In genomic region chr3:39643194-39643593, GRCm38 (mm10) we compare ENCODE assay signal across 25 mouse cellular contexts.
DNase-seq lines count a peak whose midpoint lies in the region; ATAC-seq and TF ChIP-seq lines count a peak whose summit lies in the region.
"Had no signal": no experiment of that assay in that cellular context is flagged by ENCODE, and none has a peak within 500 bp of the region (broad histone marks: within the 10 kb centered on the region; RNA-seq: fewer than 3 reads in every experiment).

No protein-coding gene starts in this region.

- TF ChIP-seq CTCF in forebrain, postnatal 0 days (IDR thresholded peaks at IDR 0.05; ENCODE audit: low read depth), result no peak

- no peak for DNase-seq in forebrain, postnatal 0 days
- DNase-seq in forebrain, embryonic 14.5 days (ENCODE audit: low spot score), result peak; percentile 73
- no peak for DNase-seq in forebrain, embryonic 10.5 days (ENCODE audit: extremely low spot score, low spot score)
- DNase-seq in telencephalon, adult 2 months (ENCODE audit: low read depth, low spot score), result peak; percentile 1
- no peak for DNase-seq in cerebellum, postnatal 36 days
- no peak for DNase-seq in adrenal gland, postnatal 36 days
- DNase-seq: adrenal gland, adult 8-10 months; adrenal gland, postnatal 14 days; B cell, adult 2 months; cerebellum, adult 11 months; cerebellum, adult 18-20 months; cerebellum, adult 8-10 months; cerebellum, adult 9-11 months; cerebellum, postnatal 25 days; embryo, embryonic 11 days had no signal

- H3K4me2 ChIP-seq in forebrain, embryonic 12.5 days, result no peak overlapping the region
- H3K4me2 ChIP-seq in forebrain, postnatal 0 days (ENCODE audit: low read depth), result no peak overlapping the region
- H3K4me2 ChIP-seq in forebrain, embryonic 14.5 days (ENCODE audit: low read length), result no peak overlapping the region
- no peak overlapping the region for H3K4me2 ChIP-seq in forebrain, embryonic 15.5 days (replicated peaks)
- H3K4me2 ChIP-seq: embryonic facial prominence, embryonic 13.5 days; embryonic facial prominence, embryonic 15.5 days had no signal

- no peaks in the 10 kb centered on the region for H3K27me3 ChIP-seq in forebrain, embryonic 12.5 days
- no peaks in the 10 kb centered on the region for H3K27me3 ChIP-seq in forebrain, postnatal 0 days (ENCODE audit: insufficient read depth, low read length)
- no peaks in the 10 kb centered on the region for H3K27me3 ChIP-seq in forebrain, embryonic 14.5 days (replicated peaks; ENCODE audit: control insufficient read depth, insufficient read depth, low read length)
- no peaks in the 10 kb centered on the region for H3K27me3 ChIP-seq in forebrain, embryonic 10.5 days (ENCODE audit: poor library complexity, severe bottlenecking)
- H3K27me3 ChIP-seq in forebrain, embryonic 15.5 days, result no peaks in the 10 kb centered on the region
- H3K27me3 ChIP-seq: CH12.LX; embryonic facial prominence, embryonic 13.5 days; embryonic facial prominence, embryonic 15.5 days had no signal

- H3K9me3 ChIP-seq in forebrain, embryonic 12.5 days, result no peaks in the 10 kb centered on the region
- H3K9me3 ChIP-seq in forebrain, postnatal 0 days (ENCODE audit: low read length), result no peaks in the 10 kb centered on the region
- H3K9me3 ChIP-seq in forebrain, embryonic 14.5 days (replicated peaks; ENCODE audit: control insufficient read depth, low read length), result no peaks in the 10 kb centered on the region
- H3K9me3 ChIP-seq in forebrain, embryonic 10.5 days, result no peaks in the 10 kb centered on the region
- H3K9me3 ChIP-seq in forebrain, embryonic 15.5 days, result no peaks in the 10 kb centered on the region
- H3K9me3 ChIP-seq: embryonic facial prominence, embryonic 13.5 days; embryonic facial prominence, embryonic 15.5 days had no signal

- no peaks in the 10 kb centered on the region for H3K4me1 ChIP-seq in forebrain, embryonic 12.5 days
- no peaks in the 10 kb centered on the region for H3K4me1 ChIP-seq in forebrain, postnatal 0 days (ENCODE audit: insufficient read depth)
- no peaks in the 10 kb centered on the region for H3K4me1 ChIP-seq in forebrain, embryonic 14.5 days (ENCODE audit: control insufficient read depth, insufficient read depth, low read length)
- no peaks in the 10 kb centered on the region for H3K4me1 ChIP-seq in forebrain, embryonic 10.5 days
- peaks cover 4% of the 10 kb centered on the region for H3K4me1 ChIP-seq in forebrain, embryonic 15.5 days
- H3K4me1 ChIP-seq: embryonic facial prominence, embryonic 15.5 days had no signal

- no peak overlapping the region for H3K27ac ChIP-seq in forebrain, embryonic 12.5 days
- no peak overlapping the region for H3K27ac ChIP-seq in forebrain, postnatal 0 days (ENCODE audit: low read depth, low read length)
- no peak overlapping the region for H3K27ac ChIP-seq in forebrain, embryonic 14.5 days (ENCODE audit: low read depth, low read length)
- no peak overlapping the region for H3K27ac ChIP-seq in forebrain, embryonic 10.5 days
- H3K27ac ChIP-seq in forebrain, embryonic 15.5 days (replicated peaks), result no peak overlapping the region
- H3K27ac ChIP-seq: embryonic facial prominence, embryonic 13.5 days; embryonic facial prominence, embryonic 15.5 days had no signal

- ATAC-seq in forebrain, embryonic 12.5 days (ENCODE audit: low FRiP score), result 0 out of 2 replicates have a peak, but pooled peaks have one; percentile 23
- ATAC-seq in forebrain, postnatal 0 days, result no peak
- peak; percentile 54; the same call in 1 of the 2 replicates for ATAC-seq in forebrain, embryonic 14.5 days
- 0 out of 2 replicates have a peak, but pooled peaks have one; percentile 32 for ATAC-seq in forebrain, embryonic 15.5 days (replicated peaks)
- ATAC-seq: activated CD4-positive, CD25-positive, alpha-beta regulatory T cell, adult 4 months; CD4-positive, CD25-positive, alpha-beta regulatory T cell, adult 4 months; Patski had no signal

- WGBS in forebrain, embryonic 12.5 days, result 75% methylated on average over 3 of the region's 3 CpGs
- 55% methylated on average over 3 of the region's 3 CpGs for WGBS in forebrain, postnatal 0 days
- 58% methylated on average over 3 of the region's 3 CpGs for WGBS in forebrain, embryonic 14.5 days
- WGBS in forebrain, embryonic 10.5 days, result 97% methylated on average over 3 of the region's 3 CpGs
- 44% methylated on average over 3 of the region's 3 CpGs for WGBS in forebrain, embryonic 15.5 days

- no peak overlapping the region for H3K4me3 ChIP-seq in forebrain, embryonic 12.5 days (replicated peaks)
- H3K4me3 ChIP-seq in forebrain, postnatal 0 days (ENCODE audit: low read depth, low read length), result no peak overlapping the region
- H3K4me3 ChIP-seq in forebrain, embryonic 14.5 days (ENCODE audit: low read depth, low read length), result no peak overlapping the region
- H3K4me3 ChIP-seq in forebrain, embryonic 10.5 days, result no peak overlapping the region
- no peak overlapping the region for H3K4me3 ChIP-seq in forebrain, embryonic 15.5 days
- H3K4me3 ChIP-seq: embryonic facial prominence, embryonic 13.5 days; embryonic facial prominence, embryonic 15.5 days; erythroblast, embryonic 14.5 days had no signal

- no peak overlapping the region for H3K9ac ChIP-seq in forebrain, embryonic 12.5 days
- no peak overlapping the region for H3K9ac ChIP-seq in forebrain, postnatal 0 days
- no peak overlapping the region for H3K9ac ChIP-seq in forebrain, embryonic 14.5 days (ENCODE audit: low read length)
- no peak overlapping the region for H3K9ac ChIP-seq in forebrain, embryonic 15.5 days (replicated peaks)
- H3K9ac ChIP-seq: embryonic facial prominence, embryonic 13.5 days; embryonic facial prominence, embryonic 15.5 days had no signal

- H3K36me3 ChIP-seq in forebrain, embryonic 12.5 days (replicated peaks), result no peaks in the 10 kb centered on the region
- no peaks in the 10 kb centered on the region for H3K36me3 ChIP-seq in forebrain, postnatal 0 days (ENCODE audit: insufficient read depth)
- no peaks in the 10 kb centered on the region for H3K36me3 ChIP-seq in forebrain, embryonic 14.5 days (ENCODE audit: control insufficient read depth, insufficient read depth, low read length)
- no peaks in the 10 kb centered on the region for H3K36me3 ChIP-seq in forebrain, embryonic 10.5 days (replicated peaks)
- H3K36me3 ChIP-seq in forebrain, embryonic 15.5 days, result no peaks in the 10 kb centered on the region
- H3K36me3 ChIP-seq: embryonic facial prominence, embryonic 13.5 days; embryonic facial prominence, embryonic 15.5 days; G1E had no signal

Comparison
In these comparisons a context has a peak if more than half of its experiments do, and no peak if none do; other contexts are left out.
1. DNase-seq: peak in forebrain, embryonic 14.5 days (single experiment) and telencephalon, adult 2 months (single experiment); none in forebrain, postnatal 0 days (single experiment), forebrain, embryonic 10.5 days (single experiment), cerebellum, postnatal 36 days (0 of 2) and adrenal gland, postnatal 36 days (0 of 2).